Mouse (Mus musculus) inflammation-experienced regulatory T-cells, adult 6 months (primary cell): Measurements from ENCODE around the gene Cypt15. TPM values are rescaled to one million over a fixed set of nuclear protein-coding genes. Genes with fewer than 3 reads are reported as not detected.
"Not testable (repeated sequence)": the region's sequence is repeated elsewhere in the genome, so short reads cannot be mapped to it uniquely, and the experiment has no call there.

Experiments used
- ATAC-seq: one replicate; pipeline ENCODE4 v1.8.0; 2017
- polyA plus RNA-seq, 3 experiments: library from polyadenylated mRNA; unstranded; fragments of 100-300 nt; shearing (Covaris generic); gene quantifications; one replicate each; pipeline ENCODE4 v1.2.1; 2017

The Cypt15 gene
- not detected for polyA plus RNA-seq

DNA sequence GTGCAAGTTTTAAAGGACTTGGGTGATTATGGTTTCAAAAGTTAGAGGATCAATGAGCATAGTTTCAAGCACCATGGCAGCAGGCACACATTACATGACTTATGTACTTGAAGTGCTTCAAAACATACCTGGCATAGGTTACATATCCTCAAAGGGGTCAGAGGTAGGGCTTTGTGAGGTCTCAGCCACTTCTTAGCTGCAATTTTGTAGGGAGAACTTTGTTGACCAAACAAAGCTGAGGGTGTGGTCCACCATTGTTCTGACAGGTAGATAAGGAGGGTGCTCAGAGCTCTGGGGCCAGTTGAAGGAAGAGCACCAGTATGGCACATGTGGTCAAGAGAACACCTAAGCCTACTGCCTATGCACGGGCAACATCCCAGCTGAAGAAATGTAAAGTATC is at the start of gene Cypt15:
Gene Cypt15 (plus strand): TSS at position 301 of the 400 bp plus-strand sequence.
- ATAC-seq: not testable (repeated sequence)

GRCm38 (mm10) chrX:39370932-39371331 is 24.9 kb downstream of the Cypt15 start:
- ATAC-seq: no peak

DNA sequence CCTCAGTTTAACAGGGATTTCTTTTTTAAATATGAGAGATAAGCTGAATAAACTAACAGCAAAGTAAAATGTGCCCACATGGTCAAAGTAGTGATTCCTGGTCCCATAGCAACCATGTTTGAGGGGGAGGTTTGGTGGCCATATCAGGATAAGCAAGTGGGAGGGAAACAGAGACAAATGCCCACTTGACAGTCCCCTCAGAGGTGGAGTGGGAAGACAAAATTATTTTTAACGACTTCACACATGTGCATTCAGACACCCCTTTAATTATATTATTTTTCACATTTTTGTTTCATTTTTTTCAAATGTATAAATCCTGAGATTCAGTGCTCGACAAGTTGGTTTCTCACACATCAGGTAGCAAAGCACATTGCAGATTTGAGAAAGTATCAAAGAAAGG is 32.8 kb downstream of the Cypt15 start:
- no peak for ATAC-seq

DNA sequence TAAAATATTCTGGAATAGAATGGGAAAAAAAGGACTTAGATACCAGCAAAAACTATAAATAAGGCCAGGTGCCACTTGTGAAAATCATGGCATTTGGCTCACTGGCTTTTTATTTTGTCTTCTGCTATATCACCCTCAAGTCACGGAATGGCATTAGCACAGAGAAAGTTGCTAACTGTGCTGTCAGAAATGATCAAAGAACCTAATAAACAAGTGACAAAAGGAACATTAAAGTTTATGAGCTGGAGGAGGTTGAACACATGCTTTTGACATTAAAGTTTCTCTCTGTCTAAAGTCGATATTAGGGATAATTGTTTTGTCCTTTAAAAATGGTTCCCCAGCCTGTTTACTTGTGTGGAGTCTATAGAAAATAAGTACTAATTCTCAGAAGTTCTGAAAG is 37.7 kb downstream of the Cypt15 start:
- no peak for ATAC-seq
